10 mouse cellular contexts compared by ENCODE assay signal in genomic region chr3:97394289-97394688, GRCm38 (mm10). TPM values are rescaled to one million over a fixed set of nuclear protein-coding genes. Genes with fewer than 3 reads are reported as not detected.
DNase-seq lines count a peak whose midpoint lies in the region; ATAC-seq lines count a peak whose summit lies in the region.
"Had no signal": no experiment of that assay in that cellular context is flagged by ENCODE, and none has a peak within 500 bp of the region (broad histone marks: within the 10 kb centered on the region; RNA-seq: fewer than 3 reads in every experiment).

No protein-coding gene starts in this region.

- no peaks in the 10 kb centered on the region for H3K27me3 ChIP-seq in heart, embryonic 10.5 days (ENCODE audit: insufficient read depth, poor library complexity, severe bottlenecking)
- H3K27me3 ChIP-seq in neural tube, embryonic 15.5 days (replicated peaks) = no peaks in the 10 kb centered on the region
- H3K27me3 ChIP-seq: embryonic facial prominence, embryonic 15.5 days; limb, embryonic 15.5 days had no signal

- 26% methylated on average over 1 of the region's 1 CpGs for WGBS in heart, embryonic 10.5 days
- WGBS in neural tube, embryonic 15.5 days = 38% methylated on average over 1 of the region's 1 CpGs

- no peak for ATAC-seq in neural tube, embryonic 15.5 days (ENCODE audit: low FRiP score)
- no peak for ATAC-seq in inflammation-experienced regulatory T-cells, adult 6 months

- no peak overlapping the region for H3K9ac ChIP-seq in neural tube, embryonic 15.5 days (replicated peaks)
- H3K9ac ChIP-seq: embryonic facial prominence, embryonic 15.5 days; limb, embryonic 15.5 days had no signal

- H3K9me3 ChIP-seq in heart, embryonic 10.5 days = no peaks in the 10 kb centered on the region
- no peaks in the 10 kb centered on the region for H3K9me3 ChIP-seq in neural tube, embryonic 15.5 days (replicated peaks)
- H3K9me3 ChIP-seq: embryonic facial prominence, embryonic 15.5 days; limb, embryonic 15.5 days had no signal

- peak; percentile 3 to 11 for DNase-seq in heart, adult 18-20 months
- no peak for DNase-seq in heart, embryonic 10.5 days (ENCODE audit: low spot score)
- DNase-seq in neural tube, embryonic 10.5 days (ENCODE audit: extremely low spot score, low spot score) = peak; percentile 41
- peak; percentile 24 for DNase-seq in WW6 (ENCODE audit: low read depth, low spot score)
- peak; percentile 40 for DNase-seq in kidney, postnatal 10 days
- peak; percentile 6 for DNase-seq in retina, postnatal 7 days (ENCODE audit: low read depth, low spot score)

- no peak overlapping the region for H3K4me2 ChIP-seq in neural tube, embryonic 15.5 days
- H3K4me2 ChIP-seq: embryonic facial prominence, embryonic 15.5 days; limb, embryonic 15.5 days had no signal

- no peak overlapping the region for H3K4me3 ChIP-seq in heart, embryonic 10.5 days
- H3K4me3 ChIP-seq in neural tube, embryonic 15.5 days (replicated peaks) = no peak overlapping the region
- H3K4me3 ChIP-seq: embryonic facial prominence, embryonic 15.5 days; limb, embryonic 15.5 days had no signal

- H3K36me3 ChIP-seq in heart, embryonic 10.5 days = no peaks in the 10 kb centered on the region
- no peaks in the 10 kb centered on the region for H3K36me3 ChIP-seq in neural tube, embryonic 15.5 days
- H3K36me3 ChIP-seq: embryonic facial prominence, embryonic 15.5 days; limb, embryonic 15.5 days had no signal

- no peak overlapping the region for H3K27ac ChIP-seq in heart, embryonic 10.5 days
- no peak overlapping the region for H3K27ac ChIP-seq in neural tube, embryonic 15.5 days (replicated peaks)
- H3K27ac ChIP-seq: embryonic facial prominence, embryonic 15.5 days; limb, embryonic 15.5 days had no signal

- no peaks in the 10 kb centered on the region for H3K4me1 ChIP-seq in heart, embryonic 10.5 days
- H3K4me1 ChIP-seq in neural tube, embryonic 15.5 days = no peaks in the 10 kb centered on the region
- H3K4me1 ChIP-seq: embryonic facial prominence, embryonic 15.5 days; limb, embryonic 15.5 days had no signal

RNA-seq across cellular contexts. Expression of gene Olfr1402, which starts 27.5 kb away (rescaled TPM):
- not detected for total RNA-seq in heart, adult 18-20 months (2021)
- polyA plus RNA-seq in heart, embryonic 10.5 days (2016; fragmentation: Nextera tagmentation; extraction: Ambion mirVana) = not detected in 2 replicates
- not detected in 2 replicates for polyA plus RNA-seq in neural tube, embryonic 15.5 days (2015; fragmentation: Nextera tagmentation; extraction: Ambion mirVana)
- not detected for polyA plus RNA-seq in inflammation-experienced regulatory T-cells, adult 6 months (2017; shearing (Covaris generic))
- polyA plus RNA-seq: embryonic facial prominence, embryonic 15.5 days; limb, embryonic 15.5 days had no signal
